Mouse (Mus musculus): Measurements from ENCODE around the gene Pla2g4e.
"Not testable (repeated sequence)": the region's sequence is repeated elsewhere in the genome, so short reads cannot be mapped to it uniquely, and the experiment has no call there.

Gene Pla2g4e

DNA sequence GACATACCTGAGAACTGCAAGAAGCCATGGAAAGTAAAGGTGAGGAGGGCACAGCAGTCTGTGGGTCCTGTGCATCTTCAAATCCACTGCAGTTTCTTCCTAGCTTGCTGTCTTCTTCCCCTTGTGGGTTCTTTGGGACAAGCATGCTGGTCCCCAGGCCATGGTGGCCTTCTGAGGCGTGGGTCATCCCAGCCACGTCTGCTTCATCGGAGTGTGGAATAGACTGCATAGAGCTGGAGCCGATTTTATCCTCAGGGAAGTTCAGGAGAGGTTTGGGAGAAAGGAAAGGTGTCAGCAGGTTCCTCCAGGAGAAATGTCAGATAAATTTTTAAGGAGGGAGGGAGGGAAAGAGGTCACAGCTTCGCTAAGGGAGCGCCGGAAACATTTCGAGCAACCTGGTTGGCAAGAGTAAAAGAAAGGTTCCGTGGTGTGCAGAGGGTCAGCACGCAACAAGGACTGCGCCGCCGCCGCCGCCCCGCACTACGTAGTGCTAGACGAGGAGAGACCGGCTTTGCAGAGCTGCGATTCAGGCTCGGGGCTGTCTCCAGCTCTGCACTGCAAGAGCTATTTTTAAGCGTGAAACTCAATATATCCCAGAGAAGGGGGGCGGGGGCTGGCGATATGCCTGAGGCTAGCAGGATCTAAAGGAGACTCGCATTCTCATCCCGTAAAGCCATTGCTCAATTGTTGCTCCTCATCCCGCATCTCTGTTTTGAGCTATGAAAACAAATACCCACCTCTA, at the start of gene Pla2g4e:
Pla2g4e (minus strand) TSS at position 657 of the 742 bp plus-strand sequence.
- no peak for DNase-seq (ENCODE audit: low spot score)

DNA sequence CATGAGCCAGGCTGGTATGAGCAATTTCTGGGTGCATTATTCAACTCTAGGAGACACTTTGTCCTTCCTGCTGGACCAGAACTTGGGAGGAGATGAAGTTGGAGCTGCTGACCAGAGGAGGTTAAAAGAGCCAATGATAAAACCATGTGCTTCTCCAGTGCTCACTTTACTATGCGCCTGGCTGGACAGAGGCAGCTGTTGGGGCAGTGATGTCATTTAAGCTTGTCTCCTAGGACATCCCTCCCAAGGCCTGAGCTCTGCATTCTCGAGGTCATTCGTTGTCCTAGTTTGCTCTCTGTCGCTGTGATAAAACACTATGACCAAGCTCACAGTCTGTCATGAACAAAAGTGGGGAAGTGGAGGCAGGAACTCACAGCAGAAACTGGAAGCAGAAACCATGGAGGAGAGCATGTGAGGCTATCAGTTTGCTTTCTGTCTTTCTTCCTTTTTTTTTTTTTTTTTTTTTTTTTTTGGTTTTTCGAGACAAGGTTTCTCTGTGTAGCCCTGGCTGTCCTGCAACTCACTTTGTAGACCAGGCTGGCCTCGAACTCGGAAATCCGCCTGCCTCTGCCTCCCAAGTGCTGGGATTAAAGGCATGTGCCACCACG, 46.4 kb upstream of the Pla2g4e start:
- DNase-seq (ENCODE audit: low spot score), result no peak

DNA sequence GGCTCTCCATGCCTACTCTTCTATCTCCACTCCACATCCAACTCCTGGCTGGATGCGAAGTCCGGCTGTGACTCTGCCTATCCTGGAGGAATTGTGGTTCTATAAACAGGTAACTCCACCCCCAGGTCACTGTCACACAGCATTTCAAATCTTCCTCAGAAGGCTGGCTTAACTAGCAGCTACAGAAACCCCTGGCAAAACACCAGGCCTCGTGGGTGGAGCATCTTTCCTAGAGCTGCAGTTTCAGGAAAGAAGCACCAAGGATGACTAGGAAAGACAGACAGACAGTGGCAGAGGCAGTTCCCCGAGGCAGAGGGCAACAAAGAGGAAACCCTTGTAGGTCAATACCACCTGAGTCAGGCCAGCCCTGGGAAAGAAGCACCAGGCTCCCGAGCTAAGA, 43.9 kb upstream of the Pla2g4e start, which contains the start of gene Pla2g4d:
Pla2g4d (minus strand) TSS at position 203 of the 400 bp plus-strand sequence.
- no peak for DNase-seq (ENCODE audit: low spot score)

DNA sequence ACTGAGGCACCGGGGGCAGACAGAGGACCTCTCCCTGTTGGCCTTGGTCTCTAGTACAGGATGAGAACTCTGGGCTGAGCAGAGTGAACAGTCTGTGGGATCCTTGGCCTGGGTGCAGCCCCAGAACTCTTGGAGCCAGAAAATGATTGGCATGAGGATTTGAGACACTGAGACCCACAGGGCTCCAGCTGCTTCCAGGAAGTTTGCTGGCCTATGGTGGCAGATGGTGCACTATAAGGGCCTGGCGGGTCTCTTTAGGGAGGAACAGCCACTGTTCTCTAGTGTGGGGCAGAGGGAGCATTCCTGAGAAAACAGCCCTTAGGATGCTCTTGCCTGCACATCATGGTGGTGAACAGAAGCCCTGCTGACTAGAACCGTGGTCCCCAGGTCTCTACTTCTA, 43.3 kb upstream of the Pla2g4e start:
- no peak for DNase-seq (ENCODE audit: low spot score)

DNA sequence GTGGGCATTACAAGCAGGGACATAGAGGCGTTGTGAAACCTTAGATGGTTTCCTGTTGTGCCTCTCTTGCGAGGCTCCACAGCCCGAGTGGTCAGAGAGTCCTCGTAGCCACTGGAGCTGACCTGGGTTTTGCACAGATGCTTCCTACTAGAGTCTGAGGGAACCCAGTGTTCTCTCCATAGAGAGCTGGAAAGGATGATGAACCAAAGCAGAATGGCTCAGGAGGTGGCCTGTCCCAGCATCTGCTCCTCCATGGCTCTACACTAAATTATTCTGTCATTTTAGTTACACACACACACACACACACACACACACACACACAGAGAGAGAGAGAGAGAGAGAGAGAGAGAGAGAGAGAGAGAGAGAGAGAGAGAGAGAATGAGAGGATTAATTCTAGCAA, 40.5 kb upstream of the Pla2g4e start:
- DNase-seq (ENCODE audit: low spot score), result no peak

DNA sequence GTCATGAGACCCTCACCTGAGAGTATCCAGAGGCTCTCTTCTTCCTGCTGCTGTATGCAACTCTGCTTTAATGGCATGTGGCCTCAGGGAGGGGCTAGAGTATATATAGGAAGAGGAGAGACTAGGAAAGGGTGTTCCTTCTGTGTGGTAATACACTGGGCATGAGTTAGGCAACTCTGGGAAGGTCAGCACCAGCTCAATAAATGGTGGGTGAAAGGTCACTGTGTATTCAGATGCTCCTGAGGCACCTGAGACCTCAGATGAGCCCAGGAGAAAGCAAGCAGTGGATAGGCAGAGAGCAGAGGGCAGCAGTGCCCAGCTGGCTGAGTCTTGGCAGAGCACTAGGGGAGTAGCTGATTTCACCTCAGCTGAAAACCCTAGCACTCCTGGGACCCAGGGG, 39.6 kb upstream of the Pla2g4e start:
- DNase-seq (ENCODE audit: low spot score), result no peak

DNA sequence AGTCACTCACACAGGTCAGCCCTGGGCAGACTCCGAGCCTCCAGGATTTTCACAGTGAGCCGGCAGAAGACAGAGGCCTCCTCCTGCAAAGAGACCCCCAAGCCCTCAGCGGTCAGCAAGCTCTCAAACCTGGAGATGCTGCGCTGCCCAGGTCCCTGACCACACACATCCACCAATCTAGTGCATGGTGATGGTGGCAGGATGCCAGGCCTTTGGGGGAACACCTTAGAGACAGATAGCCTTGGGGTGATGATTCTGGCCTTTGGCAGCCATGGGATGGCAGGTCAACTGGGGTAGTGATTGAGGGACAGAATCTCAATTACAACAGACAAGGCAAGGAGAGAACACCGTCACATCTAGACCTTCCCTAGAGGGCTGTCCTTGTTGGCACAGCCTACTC, 39.0 kb upstream of the Pla2g4e start:
- DNase-seq (ENCODE audit: low spot score), result no peak

DNA sequence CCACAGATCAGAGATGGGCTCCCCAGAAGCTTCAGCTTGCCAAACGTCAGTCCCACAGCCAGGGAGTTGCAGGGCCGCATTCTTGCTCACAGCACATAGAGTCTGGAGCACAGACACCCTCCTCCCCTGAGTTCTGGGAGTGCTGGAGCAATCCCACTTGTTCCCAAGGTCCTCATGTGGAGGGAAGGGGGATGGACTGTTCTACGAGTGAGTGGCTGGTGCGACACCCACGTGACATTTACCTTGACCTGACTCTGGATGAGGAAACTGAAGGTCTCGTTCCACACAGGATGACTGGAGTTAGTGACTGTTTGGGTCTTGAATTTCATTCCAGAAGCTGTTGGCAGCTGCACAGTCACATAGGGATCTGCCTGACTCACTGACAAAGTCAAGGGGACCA, 38.4 kb upstream of the Pla2g4e start:
- DNase-seq (ENCODE audit: low spot score), result no peak

DNA sequence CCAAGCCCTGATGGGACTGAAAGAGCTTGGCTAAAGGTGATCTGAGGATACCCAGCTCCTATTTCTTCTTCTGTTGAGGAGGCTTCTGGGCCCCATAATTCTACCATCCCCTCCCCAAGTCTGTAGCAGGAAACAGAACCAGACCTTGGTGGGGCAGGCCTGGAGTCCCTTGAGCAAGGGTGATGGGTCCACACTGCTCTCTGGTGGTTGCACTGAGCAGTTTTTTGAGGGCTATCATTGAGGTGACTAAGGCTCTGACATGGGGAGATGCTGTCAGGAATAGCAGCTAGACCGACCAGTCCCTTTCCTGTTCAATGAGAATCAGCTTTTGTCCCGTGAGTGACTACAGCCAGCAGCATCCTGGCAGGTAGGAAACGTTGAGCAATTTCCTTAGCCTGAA, 36.1 kb upstream of the Pla2g4e start:
- DNase-seq (ENCODE audit: low spot score), result no peak

DNA sequence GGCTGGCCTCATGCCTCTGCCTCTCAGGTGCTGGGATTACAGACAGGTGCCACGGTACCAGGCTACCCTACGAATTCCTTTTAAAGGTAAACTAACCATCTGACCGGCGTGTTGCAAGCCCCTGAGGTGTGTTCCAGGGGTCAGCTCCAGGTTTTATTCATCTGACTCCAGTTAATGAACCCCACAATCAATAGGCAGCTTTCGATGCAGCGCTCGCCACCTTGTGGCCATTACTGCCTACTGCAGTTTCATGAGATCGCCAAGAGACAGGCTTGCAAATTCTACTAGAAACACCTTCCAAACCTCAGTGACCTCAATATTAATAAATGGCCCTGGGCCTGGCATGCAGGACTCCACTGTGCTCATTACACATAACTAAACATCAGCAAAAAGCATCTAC, 34.8 kb upstream of the Pla2g4e start:
- DNase-seq (ENCODE audit: low spot score), result no peak

DNA sequence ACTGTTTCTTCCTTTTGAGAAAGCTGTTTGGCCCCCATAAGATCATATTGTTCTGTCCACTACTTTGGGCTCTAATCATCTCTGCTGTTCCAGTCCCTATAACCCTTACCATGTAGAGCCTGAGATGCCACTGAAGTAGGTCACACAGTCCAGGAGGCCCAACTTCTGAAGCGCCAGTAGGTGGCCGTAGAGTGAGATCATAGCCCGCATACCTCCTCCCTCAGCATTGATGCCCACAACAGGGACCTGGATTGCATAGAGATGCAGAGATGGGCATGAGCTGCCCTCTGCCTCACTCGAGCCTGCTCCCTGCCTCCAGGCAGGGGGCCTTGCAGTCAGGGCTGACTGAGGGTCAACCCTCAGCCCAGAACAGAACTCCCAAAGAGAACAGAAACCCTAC, 31.8 kb upstream of the Pla2g4e start:
- DNase-seq (ENCODE audit: low spot score), result no peak

DNA sequence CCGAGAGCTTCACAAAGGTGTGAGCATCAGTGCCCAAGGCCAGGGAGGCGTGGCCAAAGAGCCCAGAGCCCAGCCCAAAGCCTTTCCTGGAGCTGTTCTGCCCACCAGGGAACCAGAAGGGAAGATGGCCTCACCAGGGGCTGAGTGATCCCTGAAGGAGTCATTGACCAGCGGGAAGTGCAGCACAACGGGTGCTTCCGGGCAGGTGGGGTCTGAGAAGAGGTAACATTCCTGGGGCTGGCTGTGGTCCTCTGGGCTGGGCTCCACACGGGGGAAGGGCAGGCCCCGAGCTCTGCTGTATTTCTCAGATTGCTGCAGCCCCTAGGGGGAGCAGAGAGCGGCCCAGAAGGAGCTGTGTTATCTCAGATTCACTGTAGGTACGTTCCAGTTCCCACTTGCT, 23.5 kb upstream of the Pla2g4e start:
- DNase-seq (ENCODE audit: low spot score), result no peak

DNA sequence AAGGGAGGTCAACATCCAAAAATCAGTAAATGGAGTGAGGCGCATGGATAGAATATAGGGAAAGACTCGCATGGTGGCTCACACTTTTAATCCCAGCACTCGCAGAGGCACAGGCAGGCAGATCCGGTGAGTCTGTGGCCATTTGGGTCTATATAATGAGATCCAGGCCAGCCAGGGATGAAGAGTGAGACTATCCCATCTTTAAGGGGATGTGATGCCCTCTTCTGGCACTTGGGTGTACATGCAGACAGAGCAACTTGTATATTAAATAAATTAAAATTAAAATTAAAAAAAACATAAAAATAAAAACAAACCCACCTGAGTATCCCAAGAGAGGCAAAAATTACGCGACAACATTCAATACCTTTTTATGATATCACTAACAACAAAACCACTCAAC, 20.4 kb upstream of the Pla2g4e start:
- no peak for DNase-seq (ENCODE audit: low spot score)

DNA sequence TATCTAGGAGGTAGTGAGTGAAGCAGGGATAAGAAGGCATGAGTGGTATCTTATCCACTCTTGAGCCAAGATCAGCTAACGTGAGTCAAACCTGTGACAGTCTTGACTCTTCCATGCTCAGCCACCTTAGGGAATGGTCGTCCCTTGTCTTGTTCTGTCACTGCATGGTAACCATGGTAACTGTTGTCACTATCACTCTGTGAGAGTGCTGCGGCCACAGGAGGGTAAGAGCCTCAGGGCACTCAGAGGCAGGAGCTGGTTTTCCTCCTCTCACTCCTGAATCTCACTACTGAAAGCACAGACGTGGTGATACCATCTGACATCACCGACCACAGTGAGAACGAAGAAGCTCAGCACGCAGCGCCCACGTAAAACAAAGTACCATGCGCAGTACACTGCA, 19.7 kb upstream of the Pla2g4e start:
- DNase-seq (ENCODE audit: low spot score), result no peak

DNA sequence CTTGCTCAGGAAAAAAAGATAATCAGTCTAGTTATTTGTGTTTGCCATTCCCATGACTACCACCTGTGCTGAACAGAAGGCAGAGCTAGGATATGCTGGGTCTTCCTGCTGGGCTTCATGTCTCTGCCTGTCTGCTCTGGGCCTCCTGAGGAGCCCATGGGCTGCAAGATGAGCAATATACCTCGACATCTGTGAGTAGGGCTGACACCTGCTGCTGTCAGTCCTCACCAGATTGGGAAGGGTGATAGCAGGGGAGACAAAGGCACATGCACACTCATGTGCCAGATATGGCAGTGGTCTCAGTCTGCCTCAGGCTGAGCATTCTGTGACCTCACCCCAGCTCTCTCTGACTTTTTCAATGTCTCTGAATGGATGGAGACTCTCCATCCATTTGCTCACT, 17.7 kb upstream of the Pla2g4e start:
- DNase-seq (ENCODE audit: low spot score), result no peak

DNA sequence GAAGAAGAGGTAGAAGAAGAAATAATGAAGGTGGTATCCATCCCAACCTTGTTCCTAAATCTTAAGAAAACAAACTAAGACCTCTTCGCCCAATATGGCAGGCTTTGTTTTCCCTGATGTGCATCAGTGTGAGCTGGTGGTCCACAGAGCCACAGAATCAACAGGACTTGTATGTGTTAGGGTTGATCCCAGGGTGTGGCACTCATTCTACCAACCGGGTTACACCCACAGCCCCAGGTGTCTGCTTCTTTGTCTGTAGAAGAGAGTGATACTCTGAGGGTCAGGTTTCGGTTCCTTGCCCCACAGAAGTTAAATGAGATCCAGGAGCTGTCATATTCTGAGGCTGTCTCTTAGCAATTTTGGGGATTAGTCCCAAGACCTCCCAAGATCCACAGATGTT, 16.2 kb upstream of the Pla2g4e start:
- no peak for DNase-seq (ENCODE audit: low spot score)

DNA sequence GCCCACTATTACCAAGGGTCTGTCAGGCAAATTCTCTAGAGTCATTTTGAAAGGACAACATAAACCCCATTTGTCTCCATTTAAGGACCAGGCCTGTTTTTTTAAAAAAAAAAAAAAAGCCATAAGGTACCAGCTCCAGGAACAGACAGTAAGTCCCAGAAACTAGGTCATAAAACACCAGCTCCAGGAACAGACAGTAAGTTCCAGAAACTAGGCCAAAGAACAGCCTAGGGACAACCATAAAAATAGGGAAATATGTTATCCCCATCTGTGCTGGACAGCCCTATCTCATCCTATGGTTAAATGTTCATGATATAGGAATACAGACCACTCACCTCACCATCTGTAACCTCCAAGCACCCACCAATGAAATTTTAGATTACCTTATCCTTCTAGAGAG, 11.1 kb upstream of the Pla2g4e start:
- DNase-seq (ENCODE audit: low spot score), result no peak

DNA sequence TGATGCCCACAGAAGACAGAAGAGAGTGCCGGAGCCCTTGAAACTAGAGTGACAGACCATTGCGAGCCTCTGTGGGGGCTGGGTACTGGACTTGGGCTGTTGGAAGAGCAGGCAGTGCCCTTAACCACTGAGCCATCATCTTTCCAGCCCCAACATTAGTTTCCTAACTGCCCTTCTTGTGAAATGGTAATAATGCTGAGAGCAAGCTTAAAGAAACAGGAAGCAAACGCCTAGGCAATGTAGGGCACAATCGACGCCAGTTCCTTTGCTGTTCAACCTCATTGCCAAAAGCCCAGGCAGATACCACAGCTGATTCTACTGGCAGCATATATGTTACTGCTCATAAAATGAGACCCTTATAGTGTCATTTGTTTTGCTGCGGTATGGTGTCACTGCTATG, 7.5 kb upstream of the Pla2g4e start:
- no peak for DNase-seq (ENCODE audit: low spot score)

DNA sequence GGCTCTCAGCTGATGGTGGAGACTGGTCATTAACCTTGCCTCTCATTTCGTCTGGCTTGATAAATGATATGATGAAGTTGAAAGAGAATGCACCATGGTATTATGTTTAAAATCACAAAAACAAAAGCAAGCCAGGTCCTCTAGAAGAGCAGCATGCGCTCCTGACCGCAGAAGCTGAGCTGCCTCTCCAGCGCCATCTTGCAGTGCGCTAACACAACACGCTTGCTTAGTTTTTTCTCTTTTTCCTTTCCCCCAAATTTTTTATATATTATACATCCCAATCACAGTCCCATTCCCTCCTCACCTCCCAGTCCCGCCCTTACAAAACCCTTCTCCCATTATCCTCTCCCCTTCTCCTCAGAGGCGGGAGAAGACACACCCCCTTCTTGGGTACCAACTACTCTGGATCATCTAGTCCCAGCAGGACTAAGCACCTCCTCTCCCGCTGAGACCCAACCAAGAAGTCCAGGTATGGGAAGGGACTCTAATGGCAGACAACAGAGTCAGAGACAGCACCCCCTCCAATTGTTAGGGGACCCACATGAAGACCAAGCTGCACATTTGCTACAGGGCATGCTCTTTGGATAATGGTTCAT, 384 bp upstream of the Pla2g4e start:
- DNase-seq (ENCODE audit: low spot score), result no peak

DNA sequence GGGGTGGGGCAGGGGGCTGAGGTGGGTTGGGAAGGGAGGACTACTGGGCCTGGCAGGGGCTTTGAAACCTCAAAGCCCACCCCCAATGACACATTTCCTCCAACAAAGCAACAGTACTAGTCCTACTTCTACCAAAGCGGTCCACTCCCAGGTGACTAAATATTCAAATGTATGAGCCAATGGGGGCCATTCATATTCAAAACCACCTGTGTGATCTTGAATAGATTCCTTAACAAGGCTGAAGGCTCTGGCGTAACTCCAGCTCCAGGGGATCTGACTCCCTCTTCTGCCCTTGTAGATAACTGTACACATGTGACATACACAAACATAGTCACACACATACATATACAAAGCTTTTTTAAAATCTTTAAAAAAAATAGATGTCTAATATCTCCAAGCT, 1.1 kb downstream of the Pla2g4e start:
- no peak for DNase-seq (ENCODE audit: low spot score)

DNA sequence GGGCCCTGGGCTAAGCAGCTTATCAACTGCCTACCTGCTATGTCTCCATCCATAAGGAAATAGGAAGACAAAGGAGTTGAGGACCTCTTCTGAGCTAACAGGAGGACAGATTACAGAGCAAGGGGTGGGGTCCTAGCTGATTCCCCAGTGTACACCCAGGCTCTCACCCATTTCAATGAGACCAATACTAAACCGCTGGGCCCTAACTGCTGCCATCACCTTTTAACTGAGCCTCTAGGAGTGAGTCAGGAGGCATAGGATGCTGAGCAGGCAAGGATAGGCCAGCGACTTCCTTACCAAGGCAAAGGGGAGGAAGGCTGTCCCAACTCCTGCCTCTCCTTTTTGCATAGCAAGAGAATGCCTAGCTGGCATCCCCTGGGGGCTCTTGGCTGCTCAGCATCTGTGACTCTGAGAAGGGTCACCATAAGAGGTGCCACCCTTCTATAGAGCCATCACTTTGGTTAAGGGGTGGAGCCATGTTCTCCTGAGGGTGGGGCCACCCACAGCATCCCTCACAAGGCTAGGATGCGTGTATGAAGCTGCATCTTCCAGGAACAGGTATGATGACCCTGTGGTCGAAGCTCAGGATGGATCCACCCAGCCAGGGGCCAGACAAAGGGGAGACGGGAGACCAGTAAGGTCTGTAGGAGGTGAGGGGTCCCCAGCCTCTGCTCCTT, 2.2 kb downstream of the Pla2g4e start:
- DNase-seq (ENCODE audit: low spot score), result no peak

DNA sequence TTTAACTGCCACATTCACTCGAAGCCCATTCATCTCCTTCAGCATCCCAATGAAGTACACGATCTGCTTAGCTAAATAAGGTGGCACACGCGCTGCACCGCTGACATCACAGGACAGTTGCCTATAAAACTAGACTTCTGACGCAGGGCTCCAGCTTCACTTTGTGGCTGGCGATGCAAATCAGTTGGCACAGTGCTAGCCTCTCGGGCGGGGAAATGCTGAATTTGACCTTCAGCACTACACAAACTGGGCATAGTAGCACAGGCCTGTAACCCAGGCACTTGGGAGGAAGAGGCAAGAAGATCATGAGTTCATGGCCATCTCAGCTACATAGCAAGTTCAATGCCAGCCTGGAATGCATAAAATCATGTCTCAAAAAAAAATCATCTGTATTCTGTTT, 6.4 kb downstream of the Pla2g4e start:
- not testable (repeated sequence) for DNase-seq (ENCODE audit: low spot score)

DNA sequence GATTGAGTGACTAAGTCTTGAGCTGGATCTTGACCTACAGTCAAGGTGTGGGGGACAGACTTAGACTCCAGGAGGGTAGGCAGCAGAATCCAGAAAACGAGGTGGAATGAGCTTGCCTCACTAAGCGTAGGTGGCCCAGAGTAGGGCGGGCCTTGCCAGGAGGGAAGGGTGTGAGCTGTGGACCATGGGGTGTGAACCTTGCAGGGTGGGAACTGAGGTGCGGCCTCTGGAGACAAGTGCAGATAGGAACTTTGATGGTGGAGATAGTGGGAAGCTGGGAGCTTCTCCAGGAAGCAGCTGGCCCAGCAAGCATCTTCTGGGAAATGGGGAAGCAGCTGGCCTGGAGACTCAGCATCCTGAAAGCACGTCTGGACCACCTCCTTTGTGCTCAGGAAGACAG, 7.4 kb downstream of the Pla2g4e start:
- no peak for DNase-seq (ENCODE audit: low spot score)

Measured in yolk sac, embryonic 10.5 days (tissue).